Mouse (Mus musculus) cerebellum, adult 2 months (tissue): ENCODE data around the gene Gmds. TPM values are rescaled to one million over a fixed set of nuclear protein-coding genes. Genes with fewer than 3 reads are reported as not detected.

ENCODE experiments used
- DNase-seq, 2 experiments: peaks; one replicate each; pipeline ENCODE4 v3.0.0; 2021
- H3K27ac ChIP-seq: fragments of 200-500 bp; 2 replicates; pipeline ENCODE4 v1.5.1; 2012; ENCODE audit warnings: low read length, control low read depth, inconsistent platforms; ENCODE audit not compliant: insufficient read depth
- H3K27me3 ChIP-seq: fragments of 200-500 bp; 2 replicates; pipeline ENCODE4 v1.6.1; 2012; ENCODE audit warnings: inconsistent platforms, mild to moderate bottlenecking, low read length, moderate library complexity; ENCODE audit not compliant: control insufficient read depth, insufficient read depth
- H3K4me1 ChIP-seq: fragments of 200-500 bp; 2 replicates; pipeline ENCODE4 v1.6.1; 2011; ENCODE audit warnings: low read length; ENCODE audit not compliant: control insufficient read depth, insufficient read depth
- H3K4me3 ChIP-seq: fragments of 200-500 bp; replicated peaks from 2 replicates; pipeline ENCODE3; 2011; ENCODE audit warnings: mild to moderate bottlenecking, low read depth, low read length, control low read depth; ENCODE audit not compliant: insufficient read depth
- CTCF ChIP-seq: fragments of 200-500 bp; IDR thresholded peaks from 2 replicates; pipeline ENCODE4 v1.5.1; 2011; ENCODE audit warnings: low read depth, mild to moderate bottlenecking, control low read depth, low read length, moderate library complexity, borderline replicate concordance; ENCODE audit not compliant: insufficient read depth
- POLR2A ChIP-seq: fragments of 200-500 bp; IDR thresholded peaks from 2 replicates; pipeline ENCODE4 v1.6.1; 2011; ENCODE audit warnings: low read length, control low read depth, borderline replicate concordance; ENCODE audit not compliant: insufficient read depth
- WGBS: fragments of 180-500 bp; shearing (Covaris S2); methylation state at CpG from one replicate; pipeline ENCODE4 v1.1.7; 2018; 5-methylcytosine and 5-hydroxymethylcytosine counted together
- polyA plus RNA-seq: library from polyadenylated mRNA; depleted of rRNA; stranded (reverse); fragments of >200 nt; gene quantifications from 2 replicates; pipeline ENCODE4 v1.2.3, GENCODE M21; 2012

Gmds gene
- polyA plus RNA-seq, 1 experiment = 12.3 TPM

- Histone ChIP-seq H3K27ac (no peak overlapping the region), H3K4me3 (no peak overlapping the region), H3K27me3 (no peaks in the 10 kb centered on the region), H3K4me1 (peaks cover 2% of the 10 kb centered on the region)
- 63% methylated on average over 5 of the region's 5 CpGs for WGBS
- TF ChIP-seq CTCF = no peak
- no peak for TF ChIP-seq POLR2A
- DNase-seq = no peak
Measured at GRCm38 (mm10) chr13:32169173-32169572, 169.4 kb downstream of the Gmds start.

GRCm38 (mm10) chr13:32167806-32168205 is 170.7 kb downstream of the Gmds start:
- Histone ChIP-seq H3K4me3 (no peak overlapping the region), H3K4me1 (peaks cover 2% of the 10 kb centered on the region), H3K27ac (no peak overlapping the region), H3K27me3 (no peaks in the 10 kb centered on the region)
- TF ChIP-seq CTCF = no peak
- no peak for TF ChIP-seq POLR2A
- 59% methylated on average over 6 of the region's 6 CpGs for WGBS
- no peak for DNase-seq

GRCm38 (mm10) chr13:32165581-32165980 is 173.0 kb downstream of the Gmds start:
- H3K4me3 ChIP-seq = no peak overlapping the region
- 80% methylated on average over 2 of the region's 2 CpGs for WGBS
- no peak overlapping the region for H3K27ac ChIP-seq
- H3K27me3 ChIP-seq = no peaks in the 10 kb centered on the region
- H3K4me1 ChIP-seq = peaks cover 2% of the 10 kb centered on the region
- TF ChIP-seq CTCF (no peak), POLR2A (no peak)
- DNase-seq = no peak

- H3K4me3 ChIP-seq = no peak overlapping the region
- TF ChIP-seq CTCF (no peak), POLR2A (no peak)
- no peak for DNase-seq
- WGBS = 35% methylated on average over 2 of the region's 2 CpGs
- no peak overlapping the region for H3K27ac ChIP-seq
- H3K27me3 ChIP-seq = no peaks in the 10 kb centered on the region
- H3K4me1 ChIP-seq = no peaks in the 10 kb centered on the region; the same call in 1 of the 2 replicates
Measured at GRCm38 (mm10) chr13:32161567-32161966, 177.0 kb downstream of the Gmds start.

- DNase-seq = no peak
- Histone ChIP-seq H3K4me3 (no peak overlapping the region), H3K27ac (no peak overlapping the region), H3K27me3 (no peaks in the 10 kb centered on the region), H3K4me1 (no peaks in the 10 kb centered on the region)
- WGBS = 49% methylated on average over 2 of the region's 2 CpGs
- TF ChIP-seq POLR2A (no peak), CTCF (no peak)
Measured at GRCm38 (mm10) chr13:32158240-32158639, 180.3 kb downstream of the Gmds start.

- WGBS = 7% methylated on average over 1 of the region's 1 CpGs
- DNase-seq = peak; percentile 28 to 77
- peak overlapping the region; percentile 4; the same call in 1 of the 2 replicates for H3K27ac ChIP-seq
- H3K27me3 ChIP-seq = no peaks in the 10 kb centered on the region
- H3K4me1 ChIP-seq = peaks cover 5% of the 10 kb centered on the region; the same call in 1 of the 2 replicates
- no peak overlapping the region for H3K4me3 ChIP-seq
- TF ChIP-seq POLR2A = no peak
- TF ChIP-seq CTCF = no peak
Measured at GRCm38 (mm10) chr13:32145916-32146315, 192.6 kb downstream of the Gmds start.

- peak in 1 of 2 experiments; percentile 8 for DNase-seq
- Histone ChIP-seq H3K4me3 (no peak overlapping the region), H3K4me1 (peaks cover 5% of the 10 kb centered on the region; the same call in 1 of the 2 replicates), H3K27me3 (no peaks in the 10 kb centered on the region), H3K27ac (no peak overlapping the region)
- TF ChIP-seq POLR2A = no peak
- 83% methylated on average over 2 of the region's 2 CpGs for WGBS
Measured at GRCm38 (mm10) chr13:32145179-32145578, 193.4 kb downstream of the Gmds start.

GRCm38 (mm10) chr13:32143651-32144050 is 194.9 kb downstream of the Gmds start:
- WGBS = 85% methylated on average over 3 of the region's 3 CpGs
- DNase-seq = no peak

More at GRCm38 (mm10) chr13:32143651-32144050, 194.9 kb downstream of the Gmds start:
- Histone ChIP-seq H3K4me3 (no peak overlapping the region), H3K4me1 (peaks cover 5% of the 10 kb centered on the region; the same call in 1 of the 2 replicates), H3K27ac (no peak overlapping the region), H3K27me3 (no peaks in the 10 kb centered on the region)
- TF ChIP-seq CTCF (no peak), POLR2A (no peak)
